13 mouse cellular contexts compared by ENCODE assay signal in the genomic region with DNA sequence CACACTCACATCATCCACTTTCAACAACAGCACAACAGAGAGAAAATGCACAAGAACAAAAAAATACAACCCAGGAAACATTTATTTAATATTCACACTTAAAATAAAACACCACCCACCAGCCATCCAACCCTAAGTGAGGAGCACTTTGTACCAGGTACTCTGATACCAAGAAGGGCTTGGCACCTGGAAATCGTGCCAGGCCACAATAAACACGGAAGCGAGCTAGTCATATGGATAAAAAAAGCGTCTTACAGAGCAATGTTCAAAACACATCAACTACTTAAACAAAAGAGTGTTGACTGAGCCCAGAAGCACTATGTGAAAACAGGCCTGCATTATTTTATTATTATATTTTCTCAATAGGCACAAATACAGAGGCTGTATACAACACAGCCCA. TPM values are rescaled to one million over a fixed set of nuclear protein-coding genes. Genes with fewer than 3 reads are reported as not detected.
A peak's percentile ranks its signal among the peaks of the same experiment; 100 is the strongest.
DNase-seq lines count a peak whose midpoint lies in the region; ATAC-seq and TF ChIP-seq lines count a peak whose summit lies in the region.
"Had no signal": no experiment of that assay in that cellular context is flagged by ENCODE, and none has a peak within 500 bp of the region (broad histone marks: within the 10 kb centered on the region; RNA-seq: fewer than 3 reads in every experiment).

No protein-coding gene starts in this region.

- H3K27me3 ChIP-seq in hindbrain, postnatal 0 days (ENCODE audit: insufficient read depth, low read length) = no peaks in the 10 kb centered on the region
- no peaks in the 10 kb centered on the region for H3K27me3 ChIP-seq in hindbrain, embryonic 12.5 days
- H3K27me3 ChIP-seq in neural tube, embryonic 12.5 days (replicated peaks) = no peaks in the 10 kb centered on the region
- no peaks in the 10 kb centered on the region for H3K27me3 ChIP-seq in midbrain, embryonic 13.5 days

- no peak for TF ChIP-seq CTCF in hindbrain, postnatal 0 days (IDR thresholded peaks at IDR 0.05; ENCODE audit: low read depth)

- no peaks in the 10 kb centered on the region for H3K36me3 ChIP-seq in hindbrain, postnatal 0 days (ENCODE audit: insufficient read depth, low read length)
- no peaks in the 10 kb centered on the region for H3K36me3 ChIP-seq in hindbrain, embryonic 12.5 days
- H3K36me3 ChIP-seq in neural tube, embryonic 12.5 days = no peaks in the 10 kb centered on the region
- no peaks in the 10 kb centered on the region for H3K36me3 ChIP-seq in midbrain, embryonic 13.5 days

- H3K4me3 ChIP-seq in hindbrain, postnatal 0 days (ENCODE audit: low read length) = no peak overlapping the region
- H3K4me3 ChIP-seq in hindbrain, embryonic 12.5 days = no peak overlapping the region
- no peak overlapping the region for H3K4me3 ChIP-seq in neural tube, embryonic 12.5 days
- H3K4me3 ChIP-seq in midbrain, embryonic 13.5 days (replicated peaks) = peak overlapping the region; percentile 92; the same call in 1 of the 2 replicates

- H3K4me2 ChIP-seq in hindbrain, postnatal 0 days (ENCODE audit: low read depth, low read length) = peak overlapping the region; percentile 93; the same call in 1 of the 2 replicates
- H3K4me2 ChIP-seq in hindbrain, embryonic 12.5 days (replicated peaks) = no peak overlapping the region
- peak overlapping the region; percentile 94; the same call in 1 of the 2 replicates for H3K4me2 ChIP-seq in neural tube, embryonic 12.5 days (replicated peaks)
- 0 out of 2 replicates have a peak overlapping the region, but pooled peaks have one; percentile 80 for H3K4me2 ChIP-seq in midbrain, embryonic 13.5 days (replicated peaks)

- peaks cover 19% of the 10 kb centered on the region; the same call in 1 of the 2 replicates for H3K4me1 ChIP-seq in hindbrain, postnatal 0 days (ENCODE audit: insufficient read depth, low read length)
- H3K4me1 ChIP-seq in hindbrain, embryonic 12.5 days = peaks cover 37% of the 10 kb centered on the region
- peaks cover 17% of the 10 kb centered on the region for H3K4me1 ChIP-seq in neural tube, embryonic 12.5 days
- H3K4me1 ChIP-seq in midbrain, embryonic 13.5 days (replicated peaks) = peaks cover 42% of the 10 kb centered on the region

- H3K27ac ChIP-seq in hindbrain, postnatal 0 days = no peak overlapping the region
- H3K27ac ChIP-seq in hindbrain, embryonic 12.5 days = no peak overlapping the region
- H3K27ac ChIP-seq in neural tube, embryonic 12.5 days = no peak overlapping the region
- no peak overlapping the region for H3K27ac ChIP-seq in midbrain, embryonic 13.5 days
- H3K27ac ChIP-seq: hindbrain, embryonic 14.5 days had no signal

- ATAC-seq in hindbrain, postnatal 0 days = no peak
- ATAC-seq in hindbrain, embryonic 12.5 days (ENCODE audit: low FRiP score) = no peak
- ATAC-seq in neural tube, embryonic 12.5 days (ENCODE audit: low FRiP score, low read depth) = no peak
- no peak for ATAC-seq in midbrain, embryonic 13.5 days

- WGBS in hindbrain, postnatal 0 days = 96% methylated on average over 4 of the region's 4 CpGs
- 95% methylated on average over 4 of the region's 4 CpGs for WGBS in hindbrain, embryonic 12.5 days
- WGBS in neural tube, embryonic 12.5 days = 93% methylated on average over 4 of the region's 4 CpGs
- 96% methylated on average over 4 of the region's 4 CpGs for whole genome bisulfite sequencing in midbrain, embryonic 13.5 days

- no peaks in the 10 kb centered on the region for H3K9me3 ChIP-seq in hindbrain, postnatal 0 days (ENCODE audit: low read length)
- no peaks in the 10 kb centered on the region for H3K9me3 ChIP-seq in hindbrain, embryonic 12.5 days (replicated peaks)
- no peaks in the 10 kb centered on the region for H3K9me3 ChIP-seq in neural tube, embryonic 12.5 days
- H3K9me3 ChIP-seq in midbrain, embryonic 13.5 days = no peaks in the 10 kb centered on the region

- DNase-seq in hindbrain, postnatal 0 days (ENCODE audit: low spot score) = no peak
- DNase-seq in neural tube, embryonic 10.5 days (ENCODE audit: extremely low spot score, low spot score) = no peak
- no peak for DNase-seq in urinary bladder, postnatal 4 days (ENCODE audit: low spot score in 2 of 2)
- no peak for DNase-seq in adrenal gland, adult 8-10 months
- DNase-seq: adrenal gland, postnatal 25 days; cerebellum, adult 11 months; embryo, embryonic 11 days; kidney, postnatal 4 days; thymus, postnatal 36 days had no signal

- H3K9ac ChIP-seq in hindbrain, postnatal 0 days (replicated peaks; ENCODE audit: low read length) = no peak overlapping the region
- no peak overlapping the region for H3K9ac ChIP-seq in hindbrain, embryonic 12.5 days
- H3K9ac ChIP-seq in neural tube, embryonic 12.5 days = no peak overlapping the region
- H3K9ac ChIP-seq in midbrain, embryonic 13.5 days (replicated peaks) = no peak overlapping the region

RNA-seq across cellular contexts. Expression of a gene that starts 1.8 kb away (rescaled TPM):
- 8.5 and 11.1 TPM in 2 replicates for total RNA-seq in hindbrain, postnatal 0 days (2014; rRNA removed)
- 4.8 and 5.6 TPM in 2 replicates for polyA plus RNA-seq in hindbrain, postnatal 0 days (2015; fragmentation: Nextera tagmentation; extraction: Ambion mirVana)
- 3.1 and 3.6 TPM in 2 replicates for polyA plus RNA-seq in hindbrain, embryonic 12.5 days (2016; fragmentation: Nextera tagmentation; extraction: Ambion mirVana)
- polyA plus RNA-seq in neural tube, embryonic 12.5 days (2016; fragmentation: Nextera tagmentation; extraction: Ambion mirVana) = 2.6 and 2.8 TPM in 2 replicates
- 2.9 and 3.0 TPM in 2 replicates for polyA plus RNA-seq in midbrain, embryonic 13.5 days (2015; fragmentation: Nextera tagmentation; extraction: Ambion mirVana)
- total RNA-seq in adrenal gland, adult 8-10 months (2022) = 10 to 100 TPM; 12.2 to 17.4 (median 13.8) TPM
